Mouse (Mus musculus): ENCODE data around the gene Vcpkmt.

Vcpkmt gene

DNA sequence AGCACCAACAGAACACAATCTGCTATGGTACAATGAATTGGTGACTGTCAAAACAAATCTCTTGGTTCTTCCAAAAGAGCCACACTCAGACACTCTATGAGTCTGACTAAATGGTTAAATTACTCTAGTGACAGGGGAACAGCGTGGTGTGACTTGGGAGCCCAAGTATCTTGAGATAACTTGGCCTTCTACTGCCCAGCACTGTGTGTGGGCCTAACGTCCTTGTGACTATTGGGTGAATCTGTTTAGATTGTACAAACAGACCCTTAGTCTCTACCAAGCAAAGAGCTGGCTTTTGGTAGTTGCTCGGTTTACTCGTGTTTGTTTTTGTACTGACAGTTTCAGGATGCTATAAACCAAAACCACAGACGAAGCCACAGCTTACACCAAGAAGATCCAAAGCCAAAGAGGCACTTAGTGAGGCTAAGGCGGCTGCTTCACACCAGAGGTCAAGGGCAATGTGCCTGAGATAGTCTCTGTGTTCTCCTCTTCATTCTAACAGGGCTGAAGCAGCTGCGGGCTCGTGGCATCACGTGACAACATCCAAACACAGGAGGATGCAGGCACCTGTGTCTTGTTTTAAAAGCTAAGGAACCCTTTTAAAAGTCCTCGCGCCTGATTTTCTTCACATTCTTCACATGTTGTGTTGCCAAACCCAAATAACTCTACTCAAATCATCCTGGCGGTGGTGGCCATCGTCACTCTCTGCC is 53.0 kb downstream of the Vcpkmt start:
- no peaks in the 10 kb centered on the region for H3K36me3 ChIP-seq (ENCODE audit: control insufficient read depth, insufficient read depth, low read length, poor library complexity, severe bottlenecking)
- DNase-seq (ENCODE audit: low read depth, low spot score), result no peak
- no peaks in the 10 kb centered on the region for H3K27me3 ChIP-seq (ENCODE audit: control insufficient read depth, insufficient read depth, low read length, poor library complexity, severe bottlenecking)

DNA sequence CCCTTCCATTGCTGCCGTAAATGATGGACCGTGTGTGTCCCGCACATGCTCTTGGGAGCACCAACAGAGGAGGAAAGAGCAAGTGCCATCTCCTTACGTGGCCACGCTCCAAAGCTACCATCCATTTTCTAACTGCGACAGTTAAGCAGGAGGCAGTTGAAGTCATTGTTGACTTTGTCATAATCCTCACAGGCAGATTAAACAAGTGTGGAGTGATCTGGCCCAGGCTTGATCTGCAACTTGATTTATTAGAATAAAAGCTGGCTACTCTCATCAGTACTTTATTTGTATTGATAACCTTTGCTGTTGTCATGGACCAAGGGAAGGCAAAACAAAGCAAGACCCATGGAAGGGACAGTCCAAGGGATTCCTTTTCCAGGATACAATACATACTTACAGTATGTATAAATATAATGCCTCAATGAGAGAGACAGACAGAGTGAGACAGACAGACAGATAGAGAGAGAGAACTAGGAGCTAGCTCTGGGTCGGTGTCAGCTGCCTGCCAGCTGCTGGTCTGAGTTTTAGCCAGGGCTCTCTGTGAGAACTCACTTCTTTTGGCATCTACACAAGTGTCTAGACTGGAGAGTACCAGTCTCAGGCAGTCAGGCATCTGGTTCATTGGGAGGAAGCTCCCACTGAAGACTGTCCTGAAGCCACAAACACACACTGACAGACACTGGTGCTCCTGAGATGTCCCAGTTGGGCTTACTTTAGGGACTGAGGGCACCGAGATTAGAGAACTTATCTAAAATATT is 54.4 kb downstream of the Vcpkmt start:
- no peak for DNase-seq (ENCODE audit: low read depth, low spot score)
- no peaks in the 10 kb centered on the region for H3K27me3 ChIP-seq (ENCODE audit: control insufficient read depth, insufficient read depth, low read length, poor library complexity, severe bottlenecking)
- no peaks in the 10 kb centered on the region for H3K36me3 ChIP-seq (ENCODE audit: control insufficient read depth, insufficient read depth, low read length, poor library complexity, severe bottlenecking)
